Mouse (Mus musculus): ENCODE data around the gene Slc5a6.

DNA sequence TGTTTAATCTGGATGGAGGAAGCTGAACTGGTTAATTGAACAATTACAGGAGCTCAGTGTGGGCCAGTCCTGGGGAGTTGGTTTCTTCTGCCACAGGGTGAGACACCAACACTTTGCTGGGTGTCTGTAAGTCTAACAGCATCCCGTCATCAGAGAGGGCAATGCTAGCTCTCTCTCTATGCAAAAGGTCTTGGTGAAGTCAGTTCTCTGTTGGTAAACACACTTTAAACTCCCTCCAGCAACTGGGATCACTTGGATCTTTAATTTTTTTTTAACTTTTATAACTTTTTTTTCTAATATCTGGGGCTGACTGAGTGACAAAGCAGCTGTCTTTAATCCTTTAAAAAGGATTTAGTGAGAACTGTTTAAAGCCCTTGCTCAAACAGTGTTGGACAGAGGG, 26.0 kb downstream of the Slc5a6 start:
- TF ChIP-seq CTCF (conservative IDR thresholded peaks at IDR 0.05; ENCODE audit: insufficient read depth, insufficient read length, low read depth, low read length) (no peak), POLR2A (IDR thresholded peaks at IDR 0.05; ENCODE audit: low read depth, low read length) (no peak)

All from kidney, adult 2 months (tissue).